Mouse (Mus musculus) c-Kit-negative CD71-positive TER-119-positive erythroid progenitor cells, embryonic 14.5 days (primary cell): ENCODE results near the gene Zfp637.
A peak's percentile ranks its signal among the peaks of the same experiment; 100 is the strongest.
"Not testable (repeated sequence)": the region's sequence is repeated elsewhere in the genome, so short reads cannot be mapped to it uniquely, and the experiment has no call there.

Source experiments
- DNase-seq: peaks from one replicate; pipeline ENCODE4 v3.0.0-alpha.2; 2013; ENCODE audit warnings: low read depth, low spot score

The Zfp637 gene

GRCm38 (mm10) chr6:117840686-117841510 lies at the start of gene Zfp637:
Gene Zfp637, plus strand, starts transcription at chr6:117841180.
- peak; percentile 75 for DNase-seq

DNA sequence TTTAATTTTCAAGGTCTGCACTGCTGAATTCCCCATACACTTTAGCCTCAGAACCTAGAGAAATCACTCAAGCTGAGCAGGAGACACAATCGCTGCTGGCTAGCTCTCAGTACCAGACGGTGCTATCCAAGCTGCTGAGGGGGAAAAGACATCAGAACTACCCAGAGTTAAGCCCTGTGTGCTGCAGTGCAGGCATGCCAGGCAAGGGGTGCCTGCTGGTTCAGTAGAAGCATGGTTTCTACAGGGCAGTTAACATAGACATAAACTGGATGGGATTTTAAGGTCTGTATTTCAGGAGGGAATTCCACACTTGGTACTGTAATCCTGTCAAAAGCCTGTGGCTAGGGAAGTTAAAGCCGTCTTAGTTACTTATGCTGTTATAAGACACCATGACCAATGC lies 45.7 kb upstream of the Zfp637 start:
- no peak for DNase-seq

DNA sequence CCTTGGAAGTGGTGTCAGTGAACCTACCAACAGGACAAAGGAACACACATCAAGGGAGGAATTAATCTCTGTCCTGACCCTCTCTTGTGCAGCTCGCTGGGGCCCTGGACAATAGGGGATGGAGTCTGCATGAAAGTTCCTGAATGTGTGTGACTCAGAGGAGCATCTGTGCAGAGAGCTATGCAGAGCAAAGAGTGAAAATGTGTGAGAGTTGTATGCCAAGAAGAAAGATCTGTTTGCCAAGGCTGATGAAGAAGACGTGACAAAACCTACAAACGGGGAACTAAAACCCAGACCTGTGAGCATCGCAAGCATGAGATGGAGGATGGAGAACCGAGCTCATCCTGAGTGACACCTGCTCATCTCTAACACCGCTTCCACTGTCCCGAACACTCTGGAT lies 40.2 kb upstream of the Zfp637 start:
- no peak for DNase-seq

- no peak for DNase-seq
Observed at GRCm38 (mm10) chr6:117801801-117802200, 39.2 kb upstream of the Zfp637 start.

DNA sequence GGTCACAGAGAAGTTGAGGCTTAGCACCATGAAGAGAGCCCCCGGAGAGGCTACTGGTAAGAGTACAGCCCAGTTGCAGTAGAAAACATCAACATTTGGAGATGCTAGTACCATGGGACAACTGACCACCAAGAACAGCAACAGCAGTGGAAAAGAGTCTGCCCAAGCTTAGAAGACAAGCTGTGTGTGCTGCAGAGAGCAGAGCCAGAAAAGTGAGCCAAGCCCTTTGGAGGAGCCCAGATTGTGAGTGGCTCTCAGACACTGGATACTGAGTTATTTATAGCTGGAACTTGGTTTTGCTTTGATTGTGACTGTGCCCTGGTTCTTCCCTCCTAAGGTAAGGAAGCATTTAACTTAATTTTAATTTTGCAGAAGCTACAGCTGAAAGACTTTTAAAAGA lies 33.2 kb upstream of the Zfp637 start:
- no peak for DNase-seq

DNA sequence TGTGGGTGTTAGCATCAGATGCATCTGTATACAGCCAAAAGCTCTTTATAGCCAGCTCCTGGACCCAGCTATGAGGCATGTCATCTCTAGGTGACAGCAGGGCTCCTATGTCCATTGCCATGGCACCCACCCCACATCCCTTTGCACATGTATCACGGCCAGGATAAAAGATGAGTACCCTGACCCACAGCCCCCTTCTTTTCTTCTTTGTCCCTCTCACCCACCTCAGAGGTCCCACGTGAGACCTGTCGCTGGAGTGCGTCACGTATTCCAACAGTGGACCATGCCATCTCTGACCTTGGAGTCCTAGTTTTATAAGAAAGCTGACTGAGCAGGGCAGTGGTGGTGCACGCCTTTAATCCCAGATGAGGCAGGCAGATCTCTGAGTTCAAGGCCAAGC lies 31.2 kb upstream of the Zfp637 start:
- DNase-seq, result no peak

- DNase-seq, result no peak
Observed at GRCm38 (mm10) chr6:117810717-117811116, 30.3 kb upstream of the Zfp637 start.

DNA sequence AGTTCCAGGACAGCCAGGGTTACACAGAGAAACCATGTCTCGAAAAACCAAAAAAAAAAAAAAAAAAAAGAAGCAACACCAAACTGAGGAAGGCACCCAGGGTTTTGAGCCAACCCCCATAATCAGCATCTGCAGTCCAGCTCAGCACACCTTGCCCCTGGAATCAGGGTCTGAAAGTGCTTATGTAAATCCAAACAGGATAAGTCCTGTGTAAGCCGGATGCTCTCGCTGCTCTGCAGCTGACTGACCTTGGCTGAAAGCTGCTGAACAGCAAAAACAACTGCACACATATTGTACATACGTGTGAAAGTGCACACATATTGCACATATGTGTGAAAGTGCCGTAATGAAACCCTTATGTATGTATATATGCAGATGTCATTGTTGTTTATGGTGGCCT lies 29.7 kb upstream of the Zfp637 start:
- DNase-seq, result no peak

DNA sequence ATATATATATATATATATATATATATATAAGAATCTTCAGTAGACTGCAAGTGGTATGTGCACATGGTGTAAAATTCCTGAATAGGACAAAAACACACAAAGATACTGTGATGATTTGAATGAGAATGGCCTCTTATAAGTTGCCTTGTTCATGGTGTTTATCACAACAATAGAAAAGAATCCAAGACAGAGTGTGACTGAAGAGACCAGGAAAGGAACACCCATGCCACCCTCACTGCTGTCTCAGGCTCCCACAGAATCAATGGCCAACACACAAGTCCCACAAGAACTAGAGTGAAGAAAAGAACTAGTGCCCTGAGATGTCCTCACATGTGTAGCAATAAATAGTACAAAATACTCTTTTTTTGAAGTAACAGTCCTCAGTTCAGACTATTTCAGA lies 26.3 kb upstream of the Zfp637 start:
- no peak for DNase-seq

DNA sequence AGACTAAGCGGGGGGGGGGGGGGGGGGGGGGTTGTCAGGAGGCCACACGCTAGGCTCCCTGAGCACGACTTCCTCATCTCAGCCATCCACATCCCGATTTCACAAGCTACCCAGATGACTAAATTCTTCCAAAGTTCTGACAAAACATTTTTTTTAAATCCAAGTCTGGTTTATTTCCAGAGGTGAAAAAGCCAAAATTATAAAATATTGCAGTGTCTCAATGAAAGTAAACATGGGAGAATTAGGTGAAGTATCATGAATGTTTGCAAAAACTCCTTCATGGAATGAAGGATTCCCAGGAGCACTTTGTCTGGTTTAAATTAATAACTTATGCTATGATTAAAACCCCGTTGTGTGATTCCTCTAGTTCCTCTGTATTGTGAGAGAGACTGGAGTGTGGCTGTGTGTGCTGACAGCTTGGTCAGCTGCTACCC lies 23.9 kb upstream of the Zfp637 start:
- no peak for DNase-seq

- no peak for DNase-seq
Observed at GRCm38 (mm10) chr6:117820327-117820726, 20.7 kb upstream of the Zfp637 start.

DNA sequence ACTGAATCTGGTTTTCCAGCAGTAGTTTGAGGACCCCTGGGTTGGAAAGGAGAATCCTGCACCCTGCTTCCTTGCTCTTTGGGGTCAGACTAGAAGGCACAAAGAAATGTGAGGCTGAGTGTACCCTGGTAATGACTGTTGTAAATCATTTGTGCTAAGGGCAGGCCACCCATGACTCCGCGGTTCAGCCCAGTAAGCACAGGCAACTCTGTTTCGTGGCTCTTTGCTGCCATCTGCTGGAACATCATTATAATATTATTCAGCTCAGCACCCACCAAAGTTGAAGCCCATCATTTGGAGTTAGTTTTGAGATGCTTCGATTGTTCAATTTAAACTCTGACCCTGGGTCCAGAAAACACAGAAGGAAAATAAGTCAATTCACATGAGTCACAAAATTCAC lies 15.6 kb upstream of the Zfp637 start:
- DNase-seq, result peak; percentile 33

DNA sequence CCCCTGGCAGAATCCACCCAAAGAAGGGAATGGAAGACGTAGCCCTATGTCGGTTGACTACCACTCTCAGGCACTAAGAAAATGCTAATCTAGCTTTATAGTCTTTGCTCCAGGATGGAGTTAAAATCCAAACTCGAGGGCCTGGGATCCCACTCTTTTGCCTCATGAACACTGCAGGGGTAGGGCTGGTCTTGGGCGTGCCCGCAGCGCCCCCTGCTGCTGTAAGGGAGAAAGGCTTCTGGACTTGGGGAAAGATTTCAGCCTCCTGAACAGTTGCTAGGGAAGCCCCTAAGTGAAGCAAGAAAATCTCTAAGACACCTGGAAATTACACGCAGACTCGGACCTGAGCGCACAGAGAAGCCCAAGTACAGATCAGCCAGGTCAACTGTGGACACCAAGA lies 12.7 kb upstream of the Zfp637 start:
- no peak for DNase-seq

DNA sequence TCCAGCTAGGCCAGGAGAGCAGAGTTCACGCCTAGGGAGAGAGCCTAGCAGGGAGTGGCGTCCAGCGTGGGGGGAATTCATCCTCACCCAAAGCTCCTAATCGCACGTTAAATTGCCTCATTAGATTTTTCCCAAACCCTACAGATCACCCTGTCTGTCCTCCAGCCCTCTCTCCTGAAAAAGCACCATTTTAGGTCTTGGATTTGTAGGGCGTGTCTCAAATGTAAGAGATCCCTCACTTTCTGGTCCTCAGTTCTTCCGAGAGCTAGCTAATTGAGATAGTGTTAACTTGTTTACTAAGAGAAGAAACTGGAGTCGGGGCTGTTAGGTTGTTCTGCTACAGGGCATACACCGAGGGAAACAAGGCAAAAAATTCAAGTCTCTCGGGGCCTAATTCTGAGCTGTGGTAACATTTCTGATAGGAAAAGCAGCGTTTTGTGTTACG lies 553 bp downstream of the Zfp637 start:
- no peak for DNase-seq

- no peak for DNase-seq
Observed at GRCm38 (mm10) chr6:117844597-117844996, 3.6 kb downstream of the Zfp637 start.

- not testable (repeated sequence) for DNase-seq
Observed at GRCm38 (mm10) chr6:117846671-117847070, 5.7 kb downstream of the Zfp637 start.

DNA sequence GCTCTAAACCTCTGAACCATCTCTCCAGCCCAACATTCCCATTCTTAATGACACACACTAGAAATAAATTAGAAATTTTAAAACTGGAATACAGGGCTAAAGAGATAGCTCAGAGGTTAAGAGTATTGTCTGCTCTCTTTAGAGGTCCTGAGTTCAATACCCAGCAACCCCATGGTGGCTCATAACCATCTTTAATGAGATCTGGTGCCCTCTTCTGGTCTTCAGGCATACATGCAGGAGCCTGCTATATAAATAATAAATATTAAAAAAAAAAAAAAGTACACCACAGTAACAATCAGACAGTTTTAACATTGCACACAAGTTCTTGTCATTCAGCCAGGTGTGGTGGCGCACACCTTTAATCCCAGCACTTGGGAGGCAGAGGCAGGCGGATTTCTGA lies 6.8 kb downstream of the Zfp637 start:
- DNase-seq, result no peak

- DNase-seq, result no peak
Observed at GRCm38 (mm10) chr6:117848577-117848976, 7.6 kb downstream of the Zfp637 start.

- no peak for DNase-seq
Observed at GRCm38 (mm10) chr6:117851747-117852146, 10.8 kb downstream of the Zfp637 start.

- DNase-seq, result no peak
Observed at GRCm38 (mm10) chr6:117857990-117858389, 17.0 kb downstream of the Zfp637 start.

DNA sequence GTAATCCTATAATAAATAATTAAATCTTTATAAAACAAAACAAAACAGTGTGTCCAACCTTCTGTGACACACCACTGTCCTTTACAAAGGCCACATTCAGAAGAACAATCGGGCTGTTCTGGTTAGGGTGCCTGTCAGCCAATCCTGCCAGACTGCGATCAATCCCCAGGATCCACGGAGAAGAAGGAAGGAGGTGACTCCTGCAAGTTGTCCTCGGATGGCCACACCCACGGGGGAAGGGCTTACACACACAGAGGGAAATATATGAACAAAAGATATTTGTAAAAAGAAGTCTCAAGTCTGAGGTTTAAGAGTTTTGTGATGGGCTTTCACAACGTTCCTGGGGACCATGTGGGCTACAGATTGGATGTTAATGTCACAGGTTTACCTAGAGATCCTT lies 20.9 kb downstream of the Zfp637 start, which contains the start of gene Zfp239:
Gene Zfp239, plus strand, starts transcription at position 253 of the 400 bp plus-strand sequence.
- peak; percentile 31 for DNase-seq

GRCm38 (mm10) chr6:117862465-117862864 lies 21.5 kb downstream of the Zfp637 start:
- DNase-seq, result peak; percentile 28

- peak; percentile 54 for DNase-seq
Observed at GRCm38 (mm10) chr6:117862899-117863620, 22.1 kb downstream of the Zfp637 start.
